Mouse (Mus musculus) frontal cortex, postnatal 25 days (tissue): ENCODE results near the gene Tent4b.

Experiments used
- DNase-seq, 2 experiments: peaks; one replicate each; pipeline ENCODE4 v3.0.0; 2022; ENCODE audit warnings: low spot score in 2 of 2

Gene Tent4b

GRCm38 (mm10) chr8:88228286-88228685, 29.3 kb downstream of the Tent4b start:
- no peak for DNase-seq

GRCm38 (mm10) chr8:88228800-88229199, 29.8 kb downstream of the Tent4b start:
- DNase-seq = no peak

DNA sequence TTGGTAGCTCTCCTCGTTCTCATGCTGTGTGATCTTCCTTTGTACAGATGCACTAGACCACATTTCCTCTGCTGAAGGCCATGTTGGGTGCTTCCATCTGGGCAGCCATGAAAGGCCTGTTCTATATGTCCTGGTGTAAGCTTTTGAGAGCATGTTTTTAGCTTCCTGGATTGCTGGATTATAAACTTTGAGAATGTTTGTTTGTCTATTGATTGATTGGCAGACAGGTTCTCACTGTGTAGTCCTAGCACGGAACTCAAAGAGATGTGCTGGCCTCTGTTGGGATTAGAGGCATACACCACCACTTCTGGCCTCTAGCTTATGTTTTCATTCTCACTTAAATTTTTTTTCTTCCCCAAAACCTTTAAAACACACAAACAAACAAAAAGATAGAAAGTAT, 37.7 kb downstream of the Tent4b start:
- DNase-seq = no peak

- no peak for DNase-seq
Observed at GRCm38 (mm10) chr8:88237606-88238005, 38.6 kb downstream of the Tent4b start.

GRCm38 (mm10) chr8:88239277-88239676, 40.3 kb downstream of the Tent4b start:
- no peak for DNase-seq

DNA sequence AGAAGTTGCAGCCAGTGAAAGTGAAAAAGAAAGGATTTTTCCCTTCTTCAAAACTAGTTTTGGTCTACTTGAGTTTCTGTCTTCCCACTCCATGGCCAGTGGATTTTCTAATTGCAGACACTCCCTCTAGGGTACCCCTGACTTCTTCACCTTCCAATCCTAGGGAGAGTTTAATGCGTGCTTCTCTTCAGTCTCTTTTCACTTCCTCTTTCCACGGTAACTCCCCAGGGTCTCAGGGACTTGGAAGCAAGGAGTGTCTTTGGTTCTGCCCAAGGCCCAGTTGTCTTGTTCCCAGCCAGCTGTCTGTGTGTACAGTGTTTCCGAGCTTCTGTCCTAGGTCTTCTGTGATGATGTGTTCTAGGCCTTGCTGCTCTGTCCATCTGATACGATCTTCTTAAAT, 42.9 kb downstream of the Tent4b start:
- DNase-seq = no peak

- no peak for DNase-seq
Observed at GRCm38 (mm10) chr8:88244298-88244697, 45.3 kb downstream of the Tent4b start.

DNA sequence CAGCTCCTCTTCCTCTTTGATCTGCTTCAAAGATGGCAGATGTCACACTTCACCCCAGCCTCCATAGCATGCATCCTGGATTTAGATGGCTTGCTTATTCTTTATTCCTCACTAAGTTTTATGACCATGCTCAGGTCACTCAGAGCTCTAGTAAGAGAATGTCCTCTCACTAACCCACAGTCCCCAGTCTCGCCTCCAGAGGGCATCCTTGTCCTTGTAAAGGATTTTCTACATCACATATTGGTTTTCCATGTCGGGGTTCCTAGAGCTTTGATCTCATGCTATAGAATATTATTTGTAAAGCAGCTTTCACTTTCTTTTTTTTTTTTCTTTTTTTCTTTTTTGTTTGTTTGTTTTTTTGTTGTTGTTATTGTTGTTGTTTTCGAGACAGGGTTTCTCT, 53.8 kb downstream of the Tent4b start:
- no peak for DNase-seq

DNA sequence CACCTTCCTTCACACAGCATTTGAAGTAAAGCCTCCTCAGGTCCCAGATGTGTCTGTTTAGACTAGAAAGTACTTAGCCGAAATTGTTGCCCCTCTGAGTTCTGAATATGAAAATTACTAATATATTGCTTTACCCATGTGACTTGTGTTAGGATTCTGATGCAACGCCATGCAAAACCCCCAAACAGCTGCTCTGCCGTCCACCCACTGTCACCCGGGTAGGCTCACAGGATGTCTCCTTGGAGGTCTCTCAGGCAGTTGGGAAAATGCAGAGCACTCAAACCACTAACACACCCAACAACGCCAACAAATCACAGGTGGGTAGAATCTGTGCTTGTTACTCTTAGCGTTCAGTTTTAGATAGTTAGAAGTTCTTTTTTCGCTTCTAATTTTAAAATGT, 55.9 kb downstream of the Tent4b start:
- no peak for DNase-seq

DNA sequence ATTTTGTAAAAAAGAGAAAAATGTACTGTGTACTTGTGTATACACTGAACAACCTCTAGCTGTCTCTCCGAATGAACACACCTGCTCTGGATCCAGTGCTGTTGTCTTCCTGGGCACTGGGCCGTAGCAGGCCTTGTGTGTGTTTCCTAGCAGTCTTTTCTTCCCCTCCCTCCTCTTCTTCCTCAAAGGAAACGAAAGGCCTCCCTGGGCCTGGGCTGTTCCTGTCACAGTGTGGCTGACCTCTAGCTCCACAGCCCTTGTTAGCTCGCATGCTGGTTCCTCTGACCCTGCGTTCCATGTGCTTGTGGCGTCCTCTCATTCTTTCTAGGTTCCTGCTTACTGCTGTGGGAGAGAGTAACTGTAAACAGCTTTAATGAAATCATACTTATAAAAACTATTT, 59.0 kb downstream of the Tent4b start:
- no peak for DNase-seq

DNA sequence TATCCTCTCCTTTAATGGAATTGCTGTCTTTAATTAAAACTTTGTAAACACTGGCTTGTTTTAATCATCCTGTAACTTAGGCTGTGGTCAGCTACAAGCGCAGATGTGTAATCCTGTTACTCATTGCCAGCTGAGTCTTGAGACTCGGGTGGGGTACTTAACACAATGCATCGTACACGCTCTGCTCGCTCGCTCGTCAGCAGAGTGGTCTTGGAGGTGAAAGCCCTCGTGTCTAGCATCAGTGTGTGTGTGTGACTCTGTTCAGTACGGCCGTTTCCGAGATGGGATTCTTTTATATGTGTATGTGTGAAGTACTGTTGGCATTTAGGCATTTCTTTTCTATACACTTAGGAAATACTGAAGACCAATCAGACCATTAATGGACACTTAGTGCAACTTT, 59.5 kb downstream of the Tent4b start:
- DNase-seq = no peak

DNA sequence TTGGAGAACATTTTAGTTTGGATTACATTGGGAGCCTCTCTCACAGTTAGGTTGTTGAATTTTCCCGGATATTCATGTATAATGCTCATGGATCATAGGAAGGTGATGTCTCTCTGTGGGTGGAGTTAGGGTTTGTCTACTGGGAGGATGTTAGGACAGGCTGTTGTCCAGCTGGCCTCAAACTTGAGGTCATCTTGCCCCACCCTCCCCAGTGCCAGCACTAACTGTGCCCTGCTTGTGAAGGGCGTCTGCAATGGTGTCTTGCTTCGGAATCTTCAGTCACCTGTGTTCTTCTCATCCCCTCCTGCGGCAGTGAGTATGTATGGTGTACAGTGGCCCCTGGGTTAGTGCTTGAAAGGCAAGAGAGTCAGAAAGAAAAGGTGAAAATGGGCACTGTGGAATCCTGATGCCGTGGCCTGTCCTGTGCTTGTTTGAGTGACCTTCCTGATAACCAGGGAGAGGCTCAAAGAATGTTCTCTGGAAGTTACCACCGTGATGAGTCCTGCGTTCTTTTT, 61.5 kb downstream of the Tent4b start:
- no peak for DNase-seq

DNA sequence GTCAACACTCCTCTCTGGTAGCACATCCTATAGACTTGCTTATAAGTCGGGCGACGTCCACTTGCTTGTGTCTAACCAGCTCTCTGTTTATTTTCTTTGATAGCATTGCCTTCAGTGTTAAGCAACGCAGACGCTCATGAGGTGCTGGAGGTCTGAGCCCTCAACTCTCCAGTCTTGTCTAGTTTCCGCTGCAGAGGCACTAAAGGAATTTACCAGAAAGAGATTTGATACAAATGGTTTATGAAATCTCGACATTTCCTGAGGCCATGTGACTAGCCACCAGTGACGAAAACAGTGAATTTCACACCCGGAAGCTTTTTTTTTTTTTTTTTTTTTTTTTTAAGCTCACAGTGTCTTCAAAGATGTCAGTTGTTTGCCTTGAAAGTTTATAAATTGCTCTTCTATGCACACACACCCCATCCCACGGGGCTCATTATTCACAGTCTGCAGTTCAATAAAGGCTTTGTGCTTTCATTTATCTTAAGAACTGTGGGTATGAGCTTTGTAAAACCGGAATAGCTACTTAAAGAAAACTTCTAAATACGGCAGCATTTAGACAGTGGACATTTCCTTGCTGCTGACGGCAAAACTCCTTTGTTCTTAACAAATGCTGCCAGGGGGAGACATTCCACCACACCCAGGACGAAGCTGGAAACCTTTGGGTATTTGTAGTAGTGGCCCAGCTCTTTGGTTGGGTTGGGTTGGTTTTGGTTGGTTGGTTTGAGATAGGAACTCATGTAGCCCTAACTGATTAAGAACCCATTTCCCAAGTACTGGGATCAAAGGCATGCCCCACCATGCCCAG, 64.0 kb downstream of the Tent4b start:
- no peak for DNase-seq

GRCm38 (mm10) chr8:88265511-88265910, 66.5 kb downstream of the Tent4b start:
- DNase-seq = no peak

DNA sequence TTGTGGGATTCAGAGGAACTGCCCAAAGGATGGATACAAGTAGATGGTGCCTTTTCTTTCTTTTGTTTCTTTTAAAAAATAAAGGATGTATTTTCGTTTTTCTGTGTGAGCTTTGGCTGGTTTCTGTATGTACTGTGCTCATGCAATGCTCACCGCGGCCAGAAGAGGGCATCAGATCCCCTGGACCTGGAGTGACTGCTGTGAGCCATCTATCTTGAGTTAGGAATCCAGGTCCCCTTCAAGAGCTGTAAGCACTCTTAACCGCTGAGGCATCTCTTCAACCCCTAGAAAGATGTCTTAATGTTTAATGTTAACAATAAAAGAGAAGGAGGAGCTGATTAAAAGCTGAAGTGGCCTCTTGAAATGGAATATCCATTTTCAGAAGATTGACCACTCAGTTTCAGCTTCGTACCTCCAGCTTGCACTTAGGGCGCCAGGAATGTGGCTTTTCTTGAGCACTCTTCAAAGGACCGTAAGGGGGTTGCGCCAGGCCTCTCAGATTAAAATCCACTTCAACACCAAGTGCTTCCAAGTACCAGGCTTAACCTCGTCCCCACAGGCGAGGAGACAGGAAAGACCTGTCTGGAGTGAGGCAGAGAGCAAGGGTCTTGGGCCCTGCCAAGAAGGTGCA, 67.3 kb downstream of the Tent4b start:
- DNase-seq = peak; percentile 78 to 88

- DNase-seq = no peak
Observed at GRCm38 (mm10) chr8:88266801-88267403, 67.9 kb downstream of the Tent4b start.

DNA sequence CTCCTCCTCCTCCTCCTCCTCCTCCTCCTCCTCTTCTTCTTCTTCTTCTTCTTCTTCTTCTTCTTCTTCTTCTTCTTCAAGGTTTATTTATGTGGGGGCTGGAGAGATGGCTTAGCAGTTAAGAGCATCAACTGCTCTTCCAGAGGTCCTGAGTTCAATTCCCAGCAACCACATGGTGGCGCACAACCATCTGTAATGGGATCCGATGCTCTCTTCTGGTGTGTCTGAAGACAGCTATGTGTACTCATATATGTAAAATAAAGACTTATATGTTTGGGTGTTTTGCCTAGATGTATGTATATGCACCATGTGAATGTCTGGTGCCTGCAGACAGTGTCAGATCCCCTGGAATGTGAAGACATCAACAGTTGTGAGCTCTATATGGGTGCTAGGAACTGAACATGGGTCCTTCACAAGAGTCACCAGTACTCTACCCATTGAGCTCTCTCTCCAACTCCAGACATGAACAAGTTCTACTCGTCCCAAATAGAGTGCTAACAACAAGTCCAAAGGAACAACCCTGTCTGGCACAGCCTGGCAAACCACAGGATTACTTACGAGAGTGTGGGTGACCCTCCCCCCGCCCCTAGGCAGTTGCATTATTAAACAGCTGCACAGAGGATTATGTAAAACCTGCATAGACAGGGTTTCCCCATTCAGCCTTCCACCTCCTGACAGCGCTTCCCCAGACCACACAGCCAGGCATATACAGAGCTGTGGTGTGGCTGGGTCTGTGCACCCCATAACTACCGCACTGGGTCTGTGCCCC, 70.3 kb downstream of the Tent4b start:
- DNase-seq = no peak

GRCm38 (mm10) chr8:88270086-88270485, 71.1 kb downstream of the Tent4b start:
- DNase-seq = no peak

DNA sequence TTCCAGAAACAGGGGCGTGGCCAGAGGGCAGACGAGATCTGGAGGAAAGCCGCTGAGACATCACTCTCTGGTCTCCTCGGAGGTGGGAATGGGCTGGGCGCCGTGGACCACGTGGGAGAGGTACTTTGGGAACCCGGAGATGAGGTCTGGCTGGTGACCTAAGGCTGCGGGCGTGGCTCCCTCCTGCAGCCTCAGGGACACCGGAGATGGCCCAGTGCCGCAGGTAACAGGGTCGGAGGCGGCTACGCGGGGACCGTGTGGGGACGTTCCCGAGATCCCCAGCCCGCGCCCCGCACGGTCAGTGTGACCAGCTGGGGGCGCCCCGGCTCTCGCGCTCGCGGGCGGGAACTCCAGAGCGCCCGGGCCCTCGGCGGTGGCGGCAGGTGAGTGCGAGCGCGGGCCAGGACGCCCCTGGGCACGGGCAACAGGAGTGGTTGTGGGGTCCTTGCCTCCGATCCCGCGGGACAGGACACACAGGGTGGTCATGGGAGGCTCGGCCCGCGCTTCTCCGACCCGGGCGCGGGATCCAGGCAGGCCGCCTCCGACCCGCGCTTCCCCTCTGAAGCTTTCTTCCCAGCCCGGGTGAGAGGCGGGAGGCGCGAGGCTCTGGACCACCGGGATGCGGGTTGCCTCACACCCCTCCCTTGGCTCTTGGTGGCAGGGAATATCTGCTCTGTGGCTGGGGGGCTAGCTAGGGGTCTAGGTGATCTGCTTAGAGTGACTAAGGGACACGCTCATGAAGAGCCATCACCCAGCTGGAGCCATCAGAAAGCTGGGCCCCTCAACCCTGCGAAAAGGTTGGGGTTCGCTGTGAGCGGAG, 73.4 kb downstream of the Tent4b start, which contains the start of gene Adcy7:
Gene Adcy7 (plus strand): TSS at position 173 of the 820 bp plus-strand sequence.
- no peak for DNase-seq

DNA sequence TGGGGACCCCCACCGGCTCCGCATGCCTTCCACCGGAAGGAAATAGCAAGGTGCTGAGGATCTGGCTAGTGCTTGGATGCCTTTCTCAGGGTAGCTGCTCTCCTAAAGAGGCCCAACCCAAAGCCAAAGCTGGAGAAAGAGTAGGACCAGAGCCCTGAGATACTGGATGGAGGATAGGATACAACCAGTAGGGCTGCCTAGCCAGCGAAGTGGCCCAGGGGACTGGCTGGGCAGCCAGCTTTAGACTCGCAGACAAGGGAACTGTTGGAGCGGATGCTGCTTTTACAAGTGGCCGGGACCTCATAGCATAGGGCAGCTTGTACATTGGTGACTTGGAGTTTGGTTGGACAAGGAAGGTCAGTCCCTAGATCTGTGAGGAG, 74.0 kb downstream of the Tent4b start:
- DNase-seq = no peak

DNA sequence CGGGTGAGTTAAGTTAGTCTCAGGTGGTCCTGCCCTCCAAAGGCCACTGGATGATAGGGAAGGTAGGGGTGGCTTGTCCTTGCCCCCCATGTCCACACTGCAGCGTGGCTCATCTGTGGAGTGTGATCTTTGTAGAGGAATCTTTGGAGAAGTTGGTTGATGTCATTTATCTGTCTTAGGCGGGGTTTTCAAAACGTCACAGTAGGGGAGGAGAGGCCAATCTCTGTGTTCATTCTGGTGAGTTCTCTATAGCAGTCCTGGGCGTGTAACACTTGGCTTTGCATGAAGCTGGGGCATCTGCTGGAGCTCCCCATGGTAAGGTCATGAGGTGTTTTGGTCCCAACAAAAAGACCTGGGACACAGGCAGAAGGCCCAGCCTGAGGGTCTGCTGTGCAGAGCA, 75.1 kb downstream of the Tent4b start:
- no peak for DNase-seq
